Mouse (Mus musculus) retina, postnatal 7 days (tissue): ENCODE data around the gene Ifi205.
"Not testable (repeated sequence)": the region's sequence is repeated elsewhere in the genome, so short reads cannot be mapped to it uniquely, and the experiment has no call there.

ENCODE experiments used
- DNase-seq: peaks from one replicate; pipeline ENCODE4 v3.0.0-alpha.2; 2012; ENCODE audit warnings: low read depth, low spot score

Gene Ifi205

GRCm38 (mm10) chr1:174031698-174032097 is at the start of gene Ifi205:
Ifi205 (minus strand) TSS chr1:174031810.
- DNase-seq: no peak

GRCm38 (mm10) chr1:174066305-174066704 is 34.7 kb upstream of the Ifi205 start, which contains the start of gene Olfr430:
Olfr430 (plus strand) TSS chr1:174066605.
- no peak for DNase-seq

GRCm38 (mm10) chr1:174055248-174055647 is 23.6 kb upstream of the Ifi205 start:
- DNase-seq: no peak

GRCm38 (mm10) chr1:174052981-174053380 is 21.4 kb upstream of the Ifi205 start:
- no peak for DNase-seq

- DNase-seq: no peak
Measured at GRCm38 (mm10) chr1:174051931-174052536, 20.4 kb upstream of the Ifi205 start.

- no peak for DNase-seq
Measured at GRCm38 (mm10) chr1:174051515-174051914, 19.9 kb upstream of the Ifi205 start.

- DNase-seq: no peak
Measured at GRCm38 (mm10) chr1:174050532-174050931, 18.9 kb upstream of the Ifi205 start.

- not testable (repeated sequence) for DNase-seq
Measured at GRCm38 (mm10) chr1:174049357-174049756, 17.7 kb upstream of the Ifi205 start.

- no peak for DNase-seq
Measured at GRCm38 (mm10) chr1:174048893-174049292, 17.3 kb upstream of the Ifi205 start, which contains the start of gene Olfr432. Olfr432 (plus strand) TSS chr1:174049205.

- DNase-seq: not testable (repeated sequence)
Measured at GRCm38 (mm10) chr1:174048227-174048626, 16.6 kb upstream of the Ifi205 start.

GRCm38 (mm10) chr1:174044431-174044830 is 12.8 kb upstream of the Ifi205 start:
- DNase-seq: no peak

GRCm38 (mm10) chr1:174042091-174042884 is 10.7 kb upstream of the Ifi205 start:
- DNase-seq: not testable (repeated sequence)

GRCm38 (mm10) chr1:174040523-174041177 is 9.0 kb upstream of the Ifi205 start, which contains the start of gene Olfr433:
Olfr433 (plus strand) TSS chr1:174040705.
- no peak for DNase-seq

GRCm38 (mm10) chr1:174038480-174038879 is 6.9 kb upstream of the Ifi205 start:
- no peak for DNase-seq

- no peak for DNase-seq
Measured at GRCm38 (mm10) chr1:174035841-174036240, 4.2 kb upstream of the Ifi205 start.

- DNase-seq: not testable (repeated sequence)
Measured at GRCm38 (mm10) chr1:174007050-174007449, 24.6 kb downstream of the Ifi205 start.

GRCm38 (mm10) chr1:174004352-174005109 is 27.1 kb downstream of the Ifi205 start:
- DNase-seq: not testable (repeated sequence)

- DNase-seq: no peak
Measured at GRCm38 (mm10) chr1:173995003-173995402, 36.6 kb downstream of the Ifi205 start.

- not testable (repeated sequence) for DNase-seq
Measured at GRCm38 (mm10) chr1:173982694-173983305, 48.8 kb downstream of the Ifi205 start, which contains the start of gene Ifi202b. Ifi202b (minus strand) TSS chr1:173982744.

GRCm38 (mm10) chr1:173981038-173981437 is 50.6 kb downstream of the Ifi205 start:
- DNase-seq: not testable (repeated sequence)

- no peak for DNase-seq
Measured at GRCm38 (mm10) chr1:173977622-173978021, 54.0 kb downstream of the Ifi205 start.
